Mouse (Mus musculus) left cerebral cortex, postnatal 4 days (tissue): Measurements from ENCODE around the gene Hectd4. TPM values are rescaled to one million over a fixed set of nuclear protein-coding genes. Genes with fewer than 3 reads are reported as not detected.
A peak's percentile ranks its signal among the peaks of the same experiment; 100 is the strongest.

Experiments used
- DNase-seq: peaks from one replicate; pipeline ENCODE4 v3.0.0-alpha.2; 2022
- intact Hi-C: fragments of 180-260 bp; cut with DNase I; formaldehyde crosslinking; loops from one replicate; pipeline ENCODE4 v1.15.1; 2025
- total RNA-seq, 2 experiments: library from RNA; stranded (reverse); gene quantifications; 2 replicates each; pipeline ENCODE4 v1.2.3; 2021

Gene Hectd4
- total RNA-seq, 2 experiments from 2014 or later, result 202 to 219 TPM

DNA sequence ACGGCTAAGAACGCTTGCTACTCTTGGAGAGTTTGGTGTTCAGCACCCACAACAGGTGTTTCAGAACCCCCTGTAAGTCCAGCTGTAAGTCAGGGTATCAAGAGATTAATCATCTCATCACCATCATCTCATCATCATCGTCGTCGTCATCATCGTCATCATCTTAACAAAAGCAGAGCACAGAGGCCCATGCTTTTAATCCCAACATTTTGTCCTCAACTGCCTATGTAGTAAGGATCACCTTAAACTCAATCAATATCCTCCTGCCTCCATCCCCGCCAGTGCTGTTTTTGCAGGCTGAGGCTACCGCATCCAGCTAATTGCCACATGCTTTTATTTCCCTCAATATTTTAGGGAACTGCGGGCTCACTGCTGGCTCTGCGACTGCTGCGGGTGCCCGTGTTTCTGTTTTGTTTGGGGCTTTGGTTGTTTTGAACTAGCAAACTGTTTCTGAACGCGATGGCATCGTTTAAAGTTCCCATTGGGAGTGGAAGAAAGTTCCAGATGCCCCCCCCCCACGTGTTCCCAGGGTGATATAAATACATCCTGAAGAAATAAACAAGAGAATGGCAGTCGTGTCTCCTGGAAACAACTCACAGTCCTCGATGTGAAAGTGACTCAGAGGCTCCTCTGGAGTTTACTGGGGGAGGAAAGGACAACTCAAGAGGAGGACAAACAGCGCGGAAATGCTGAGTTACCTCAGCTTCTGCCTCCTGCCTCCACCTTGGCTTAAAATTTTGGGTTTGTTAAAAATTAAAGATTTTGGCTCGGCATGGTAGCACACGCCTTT, 166.3 kb downstream of the Hectd4 start:
- intact Hi-C loops, result no loop called here
- no peak for DNase-seq

DNA sequence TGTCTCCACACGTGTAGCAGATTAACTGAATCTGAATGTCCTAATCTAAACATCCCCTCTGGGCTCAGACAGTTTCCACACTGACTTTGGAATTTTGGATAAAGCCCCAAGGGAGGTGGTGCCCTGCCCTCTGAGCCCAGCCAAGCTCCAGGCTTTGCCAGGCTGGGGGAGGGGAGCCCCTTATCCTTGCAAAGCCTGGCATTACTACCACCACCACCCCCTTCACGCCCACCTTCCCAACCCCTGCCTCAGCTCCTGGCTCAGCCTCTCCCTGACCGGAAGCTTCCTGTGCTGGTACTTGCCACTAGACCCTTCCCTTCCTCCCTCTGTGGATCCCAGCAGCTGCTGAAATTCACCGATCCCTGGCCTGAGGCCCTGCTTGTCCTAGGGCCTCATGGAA, 167.1 kb downstream of the Hectd4 start:
- no peak for DNase-seq
- intact Hi-C loops, result no loop called here

DNA sequence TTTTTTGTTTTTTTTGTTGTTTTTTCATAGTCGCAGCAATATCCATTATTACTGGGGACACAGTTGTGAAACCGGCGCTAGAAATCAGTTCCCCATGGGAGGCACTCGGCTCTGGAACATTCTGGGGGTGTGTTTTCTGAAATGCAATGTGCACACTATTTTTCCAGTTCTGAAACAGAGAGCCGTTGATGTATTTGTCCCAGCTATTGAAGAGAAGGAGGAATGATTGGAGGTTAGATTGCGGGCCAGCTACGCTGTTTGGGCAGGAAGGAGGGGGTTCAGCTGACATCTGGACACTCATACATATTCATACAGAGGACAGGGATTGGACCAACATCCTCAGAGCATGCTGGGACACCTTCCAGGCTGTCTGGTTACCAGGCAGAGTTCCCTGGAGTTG, 169.1 kb downstream of the Hectd4 start:
- DNase-seq, result no peak
- intact Hi-C loops, result no loop called here

DNA sequence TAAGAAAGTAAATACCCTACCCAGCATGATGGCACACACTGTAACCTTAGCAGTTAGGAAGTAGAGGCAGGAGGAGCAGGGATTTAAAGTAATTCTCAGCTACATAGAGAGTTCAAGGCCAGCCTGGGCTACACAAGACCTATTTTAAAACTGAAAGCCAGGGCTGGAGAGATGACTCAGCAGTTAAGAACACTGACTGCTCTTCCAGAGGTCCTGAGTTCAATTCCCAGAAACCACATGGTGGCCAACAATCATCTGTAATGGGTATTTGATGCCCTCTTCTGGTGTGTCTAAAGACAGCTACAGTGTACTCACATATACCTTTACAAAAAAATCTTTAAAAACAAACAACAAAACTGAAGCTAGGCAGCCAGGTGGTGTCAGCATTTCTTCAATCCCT, 169.7 kb downstream of the Hectd4 start:
- intact Hi-C loops, result no loop called here
- no peak for DNase-seq

DNA sequence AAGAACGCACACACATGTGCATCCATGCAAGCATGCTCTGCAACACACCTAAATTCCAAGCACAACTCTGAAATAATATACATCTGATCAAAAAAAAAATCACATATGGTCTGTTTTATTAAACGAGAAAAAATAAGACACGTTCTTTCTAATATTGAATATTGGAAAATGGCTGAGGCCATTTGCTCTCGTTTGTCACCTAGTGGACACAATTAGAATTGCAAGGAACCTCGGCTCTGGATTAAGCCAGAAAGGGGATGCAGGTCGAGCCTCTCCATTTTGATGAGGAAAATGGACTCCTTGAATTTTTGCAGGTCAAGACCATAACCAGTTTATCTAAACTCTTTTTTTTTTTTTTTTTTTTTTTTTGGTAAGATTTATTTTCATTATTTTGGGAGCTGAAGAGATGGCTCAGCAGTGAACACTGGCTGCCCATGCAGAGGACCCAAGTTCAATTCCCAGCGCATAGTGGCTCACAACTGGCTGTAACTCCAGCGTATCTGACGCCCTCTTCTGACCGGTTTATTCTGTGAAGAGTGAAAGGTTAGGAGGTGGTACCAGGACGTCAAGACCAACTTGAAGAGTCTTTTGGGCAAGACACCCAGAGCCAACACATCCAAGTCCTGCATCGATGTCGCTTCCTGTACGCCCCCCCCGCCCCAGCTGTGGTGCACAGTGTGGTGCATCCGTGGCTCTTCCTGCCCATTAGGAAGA, 172.8 kb downstream of the Hectd4 start:
- peak; percentile 32 for DNase-seq
- intact Hi-C loops, result no loop called here

DNA sequence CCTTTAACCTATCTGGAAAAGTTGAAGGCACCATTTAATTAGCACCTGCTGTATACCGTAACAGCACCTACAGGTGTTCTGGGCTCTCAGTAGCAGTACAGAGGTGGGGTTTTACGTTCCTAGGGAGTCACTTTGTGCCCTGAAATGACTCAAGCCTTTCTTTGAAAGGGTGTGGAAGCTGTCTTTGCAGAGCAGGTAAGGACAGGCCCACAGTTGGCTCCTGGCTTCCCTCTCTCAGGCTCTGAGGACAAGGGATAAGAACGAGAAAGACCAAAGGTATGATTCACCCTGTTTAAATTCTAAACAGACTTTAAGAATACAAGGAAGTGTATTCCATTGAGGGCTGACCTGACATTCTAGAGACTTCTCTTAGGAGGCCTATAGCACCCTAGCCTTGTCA, 173.4 kb downstream of the Hectd4 start:
- no peak for DNase-seq
- intact Hi-C loops, result no loop called here

DNA sequence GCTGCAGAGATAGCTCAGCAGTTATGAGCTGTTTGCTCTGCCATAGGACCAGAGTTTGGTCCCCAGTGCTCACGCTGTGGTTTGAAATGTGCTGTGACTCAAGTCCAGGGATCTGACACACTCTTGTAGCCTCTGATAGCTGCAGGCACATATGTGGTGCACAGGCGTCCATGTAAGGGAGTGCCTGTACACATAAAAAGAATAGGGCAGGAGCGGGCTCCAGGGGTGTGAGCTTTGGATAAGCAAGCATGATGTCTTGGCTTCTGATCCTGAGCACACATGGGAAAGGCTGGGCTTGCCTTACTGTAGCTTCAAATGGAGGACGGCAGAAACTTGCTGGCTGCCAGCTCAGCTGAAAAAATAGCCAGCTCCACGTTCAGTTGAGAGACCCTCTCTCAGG, 175.6 kb downstream of the Hectd4 start:
- DNase-seq, result no peak
- intact Hi-C loops, result no loop called here

DNA sequence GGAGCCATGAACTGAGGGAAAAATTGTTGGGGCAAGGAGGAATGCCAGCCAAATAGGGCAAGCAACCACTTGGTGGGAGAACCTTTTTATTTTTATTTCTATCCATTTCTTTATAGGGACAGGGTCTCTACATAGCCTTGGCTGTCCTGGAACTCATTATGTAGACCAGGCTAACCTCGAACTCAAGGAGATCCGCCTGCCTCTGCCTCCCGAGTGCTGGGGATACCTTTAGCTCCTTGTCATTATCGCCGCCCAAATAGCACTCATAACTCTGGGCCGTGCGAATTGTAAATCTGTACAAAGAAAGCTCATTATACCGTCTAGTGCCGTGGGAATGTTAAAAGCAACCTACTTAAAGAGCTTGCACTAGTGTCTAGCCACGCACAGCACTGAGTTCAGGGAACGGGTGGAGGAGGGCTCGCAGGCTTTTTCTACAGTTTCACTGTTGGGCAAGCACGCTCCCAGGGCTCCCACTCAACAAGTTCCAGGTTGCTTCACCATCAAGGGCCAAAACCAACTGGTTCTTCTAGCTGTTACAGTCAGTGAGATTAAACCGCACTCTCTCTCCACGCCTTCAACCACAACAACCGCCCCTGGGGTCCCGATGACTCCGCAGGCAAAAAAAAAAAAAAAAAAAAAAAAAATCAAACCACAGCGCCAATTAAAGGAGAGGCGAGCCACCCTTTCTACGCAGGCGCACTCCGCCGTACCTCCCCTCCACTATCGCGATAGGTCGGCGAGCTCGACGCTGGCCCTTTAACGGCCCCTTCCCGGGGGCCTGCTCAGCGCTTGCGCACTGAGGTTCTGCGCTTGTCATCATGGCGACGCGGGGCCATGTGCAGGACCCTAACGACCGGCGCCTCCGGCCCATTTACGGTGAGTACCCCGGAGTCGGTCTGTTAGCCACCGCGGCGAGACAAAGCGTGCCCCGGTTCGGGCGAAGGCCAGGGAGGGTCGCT, 177.4 kb downstream of the Hectd4 start, which contains the start of gene Naa25:
Naa25 (plus strand) TSS at position 750 of the 959 bp plus-strand sequence.
- intact Hi-C loops, result no loop called here
- DNase-seq, result peak; percentile 98

DNA sequence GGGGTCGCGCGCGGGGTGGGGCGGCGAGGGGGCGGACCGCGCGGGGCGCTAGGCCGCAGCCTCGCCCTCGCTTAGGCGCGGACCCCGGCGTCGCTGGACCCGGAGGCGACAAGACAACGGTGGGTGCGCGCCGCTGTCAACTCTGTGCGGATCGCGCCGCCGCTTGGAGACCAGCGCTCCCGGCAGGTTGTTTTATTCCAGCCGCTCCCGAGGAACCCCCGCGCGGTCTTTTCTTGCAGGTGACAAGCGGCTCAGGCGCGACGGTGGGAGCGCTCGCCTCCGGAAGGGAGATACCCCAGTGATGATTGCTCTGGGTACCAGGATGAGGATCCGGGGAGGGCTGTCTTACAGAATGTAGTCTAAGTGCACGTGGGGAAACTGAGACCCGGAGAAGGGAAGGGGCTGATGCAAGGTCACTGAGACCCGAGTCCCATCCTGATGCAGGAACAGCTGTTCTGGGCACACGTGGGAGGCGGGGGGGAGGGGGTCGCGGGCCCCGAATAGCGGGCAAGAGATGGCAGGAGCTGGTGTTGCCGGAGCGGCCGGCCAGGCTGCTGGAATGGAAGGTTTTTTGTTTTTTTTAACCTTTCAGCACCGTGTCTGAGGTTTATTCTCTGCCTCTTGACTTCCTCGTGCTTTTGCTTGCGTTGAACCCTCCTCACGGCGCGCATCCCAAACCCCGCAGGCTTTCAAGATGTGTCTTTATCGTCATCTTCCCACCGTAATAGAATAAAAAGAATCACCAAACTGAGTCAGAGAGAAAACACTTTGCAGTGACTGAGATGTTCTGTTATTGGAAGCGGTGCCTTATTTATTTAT, 178.3 kb downstream of the Hectd4 start:
- intact Hi-C loops, result no loop called here
- DNase-seq, result peak; percentile 43

DNA sequence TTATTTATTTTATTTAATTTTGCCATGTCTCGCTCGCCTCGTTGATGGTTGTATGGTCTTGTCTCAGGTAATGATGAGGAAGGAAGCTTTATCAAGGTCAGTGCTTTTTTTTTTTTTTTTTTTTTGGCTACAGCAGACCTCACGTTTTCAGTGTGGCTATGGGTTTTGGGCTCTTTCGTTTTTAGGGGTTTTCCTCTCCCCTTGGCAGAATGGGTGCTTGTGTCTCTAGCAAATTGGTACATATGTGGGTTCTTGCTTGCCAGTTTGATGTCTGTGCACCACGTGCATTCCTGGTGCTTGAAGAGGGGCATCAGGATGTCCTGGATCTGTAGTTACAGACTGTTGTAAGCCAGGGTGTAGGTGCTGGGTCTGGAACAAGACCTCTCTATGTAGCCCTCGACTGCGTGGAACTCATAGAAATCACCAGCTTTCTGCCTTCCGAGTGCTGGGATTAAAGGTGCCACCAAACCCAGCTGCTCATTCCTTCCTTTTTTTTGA, 179.0 kb downstream of the Hectd4 start:
- intact Hi-C loops, result no loop called here
- no peak for DNase-seq

DNA sequence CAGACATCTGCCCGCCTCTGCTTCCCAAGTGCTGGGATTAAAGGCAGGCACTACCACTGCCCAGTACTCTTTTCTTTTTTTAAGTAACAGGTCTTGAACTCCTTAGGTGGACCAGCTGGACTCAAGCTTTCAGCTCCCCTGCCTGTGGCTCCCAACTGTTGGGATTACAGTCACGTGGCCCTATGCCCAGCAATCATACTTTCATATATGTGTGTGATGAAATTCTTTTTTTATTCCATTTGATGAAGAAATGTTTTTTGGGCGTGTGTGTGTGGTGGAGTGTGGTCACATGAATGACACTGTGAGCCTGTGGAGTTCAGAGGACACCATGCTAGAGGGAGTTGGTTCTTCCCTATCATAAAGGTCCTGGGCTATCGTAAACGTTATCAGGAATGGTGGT, 179.5 kb downstream of the Hectd4 start:
- no peak for DNase-seq
- intact Hi-C loops, result no loop called here

DNA sequence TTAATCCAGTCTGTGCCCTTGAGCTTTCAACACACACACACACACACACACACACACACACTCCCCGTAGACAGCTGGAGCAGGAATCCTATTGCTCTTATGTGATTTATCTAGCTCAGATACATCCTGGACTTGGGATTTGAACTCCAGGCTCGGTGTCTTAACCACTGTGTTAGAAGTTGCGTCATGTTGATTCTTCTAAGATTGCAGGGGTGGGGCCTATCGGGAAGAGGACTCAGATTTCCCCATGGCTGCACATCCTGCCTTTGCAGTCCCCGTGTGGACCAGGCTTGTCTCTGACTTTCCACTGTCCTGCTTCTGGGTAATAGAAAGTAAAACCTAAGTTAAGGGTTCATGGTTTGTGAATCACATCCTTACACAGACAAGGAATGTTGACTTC, 180.0 kb downstream of the Hectd4 start:
- no peak for DNase-seq
- intact Hi-C loops, result no loop called here

DNA sequence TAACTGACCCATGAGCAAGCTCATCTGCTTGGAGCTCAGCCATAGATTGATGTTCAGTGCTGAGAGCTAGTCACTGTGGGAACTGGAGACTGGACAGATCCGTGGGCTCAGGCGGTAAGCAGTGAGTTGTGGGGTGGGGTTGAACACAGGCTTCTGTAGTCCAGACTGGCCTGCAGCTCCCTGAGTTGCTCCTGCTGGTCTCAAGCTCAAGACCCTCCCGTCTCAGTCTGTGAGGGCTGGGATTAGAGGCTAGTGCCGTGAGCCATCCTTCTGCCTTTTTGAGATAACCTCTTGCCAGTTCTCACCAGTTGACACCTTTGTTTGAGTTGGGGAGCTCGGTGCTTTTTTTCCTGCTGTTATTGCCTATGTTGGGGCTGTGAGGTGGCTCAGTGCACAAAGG, 180.8 kb downstream of the Hectd4 start:
- DNase-seq, result no peak
- intact Hi-C loops, result no loop called here

DNA sequence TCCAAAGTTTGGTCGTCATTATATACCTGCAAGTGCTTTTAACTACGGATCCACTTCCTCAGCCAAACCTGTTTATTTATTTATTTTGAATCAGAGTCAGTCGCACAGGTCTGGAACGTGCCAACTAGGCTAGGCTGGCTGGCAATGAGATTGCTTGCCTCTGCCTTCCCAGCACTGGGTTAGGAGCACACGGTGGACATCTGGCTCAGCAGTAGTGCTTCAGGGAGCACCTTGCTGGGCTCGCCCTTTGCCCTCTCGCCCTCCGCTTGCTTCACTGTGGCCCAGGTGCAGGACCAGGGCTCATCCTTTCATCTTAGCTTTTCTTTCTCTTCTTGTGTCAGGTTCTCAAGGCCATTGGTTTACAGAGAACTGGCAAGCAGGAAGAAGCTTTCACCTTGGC, 187.8 kb downstream of the Hectd4 start:
- intact Hi-C loops, result no loop called here
- no peak for DNase-seq

DNA sequence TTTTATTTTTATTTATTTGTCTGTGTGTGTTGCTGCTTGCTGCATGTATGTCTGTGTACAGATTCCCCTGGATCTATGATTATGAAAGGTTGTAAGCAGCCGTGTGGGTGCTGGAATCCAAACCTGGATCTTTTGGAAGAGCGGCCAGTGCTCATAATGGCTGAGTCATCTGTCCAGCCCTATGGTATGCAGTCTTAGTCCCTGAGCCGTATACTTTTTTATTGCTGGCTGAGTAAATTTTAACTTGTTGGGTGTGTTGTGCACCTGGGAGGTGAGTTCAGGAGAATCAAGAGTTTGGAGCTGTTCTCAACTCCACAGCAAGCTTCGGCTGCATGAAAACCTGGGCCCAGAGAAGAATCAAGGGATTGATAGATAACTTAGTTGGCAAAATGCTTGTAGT, 191.0 kb downstream of the Hectd4 start:
- intact Hi-C loops, result no loop called here
- no peak for DNase-seq

Other genes starting within 250 kb of the Hectd4 start
- 100 to 1,000 TPM; 104 TPM for gene Rph3a, start 210.1 kb upstream of the Hectd4 start, total RNA-seq
- 10 to 100 TPM; 74.1 to 76.3 TPM for gene Ptpn11, start 28.8 kb upstream of the Hectd4 start, total RNA-seq
- gene Rpl6, start 15.7 kb upstream of the Hectd4 start, total RNA-seq, result 100 to 1,000 TPM; 639 to 650 TPM
- 100 to 1,000 TPM; 111 to 120 TPM for gene Trafd1, start 165.4 kb downstream of the Hectd4 start, total RNA-seq
- gene Naa25, start 177.7 kb downstream of the Hectd4 start, total RNA-seq, result 10 to 100 TPM; 49.3 to 51.0 TPM
- 1 to 10 TPM; 1.9 TPM for gene Tmem116, start 231.7 kb downstream of the Hectd4 start, total RNA-seq
- 100 to 1,000 TPM; 159 to 164 TPM for gene Erp29, start 232.3 kb downstream of the Hectd4 start, total RNA-seq